Mouse (Mus musculus) MEL (cell line): ENCODE results near the gene Spem1. TPM values are rescaled to one million over a fixed set of nuclear protein-coding genes. Genes with fewer than 3 reads are reported as not detected.

ENCODE experiments used
- DNase-seq: peaks from one replicate; pipeline ENCODE4 v3.0.0; 2011; ENCODE audit warnings: low read depth, low spot score
- H3K27ac ChIP-seq: 2 replicates; pipeline ENCODE4 v1.5.1; 2012; ENCODE audit warnings: low read depth, mild to moderate bottlenecking, control low read depth, low read length, moderate library complexity; ENCODE audit not compliant: control insufficient read depth
- H3K27me3 ChIP-seq, 2 experiments: fragments of 150-350 bp in 1 of 2; sonication (generic) in 1 of 2; 2 replicates each; pipeline ENCODE4 v1.6.1; 2012; ENCODE audit warnings: low read length in 2 of 2, mild to moderate bottlenecking in 2 of 2, improper control_type of control experiment in 1 of 2, moderate library complexity in 1 of 2; ENCODE audit not compliant: insufficient read depth in 2 of 2, control insufficient read depth in 1 of 2
- H3K36me3 ChIP-seq, 2 experiments: 2 replicates each; pipeline ENCODE4 v1.6.1; 2012 to 2014; ENCODE audit warnings: low read length in 2 of 2, improper control_type of control experiment in 1 of 2, inconsistent platforms in 1 of 2, mild to moderate bottlenecking in 1 of 2; ENCODE audit not compliant: insufficient read depth in 2 of 2, control insufficient read depth in 1 of 2
- H3K4me1 ChIP-seq, 2 experiments: fragments of 150-350 bp in 1 of 2; sonication (generic) in 1 of 2; 2 replicates each; pipeline ENCODE4 v1.6.1; 2012; ENCODE audit warnings: low read length in 2 of 2, improper control_type of control experiment in 1 of 2, mild to moderate bottlenecking in 1 of 2; ENCODE audit not compliant: insufficient read depth in 2 of 2, control insufficient read depth in 1 of 2
- H3K4me3 ChIP-seq, 2 experiments: fragments of 150-350 bp in 1 of 2; sonication (generic) in 1 of 2; 2 replicates each; pipeline ENCODE4 v1.5.1; 2012; ENCODE audit warnings: low read depth in 2 of 2, low read length in 2 of 2, mild to moderate bottlenecking in 2 of 2, moderate library complexity in 2 of 2, control low read depth in 1 of 2, improper control_type of control experiment in 1 of 2; ENCODE audit not compliant: control insufficient read depth in 1 of 2, insufficient read depth in 1 of 2
- H3K79me2 ChIP-seq: 2 replicates; pipeline ENCODE4 v1.6.1; 2012; ENCODE audit warnings: mild to moderate bottlenecking, low read length, moderate library complexity; ENCODE audit not compliant: control insufficient read depth, poor library complexity, insufficient read depth
- H3K9ac ChIP-seq: 2 replicates; pipeline ENCODE4 v1.6.1; 2012; ENCODE audit warnings: low read depth, mild to moderate bottlenecking, control low read depth, low read length, moderate library complexity; ENCODE audit not compliant: control insufficient read depth, poor library complexity, severe bottlenecking
- H3K9me3 ChIP-seq: fragments of 150-350 bp; sonication (generic); replicated peaks from 2 replicates; pipeline ENCODE4 v1.6.1; 2012; ENCODE audit warnings: mild to moderate bottlenecking, low read length, improper control_type of control experiment, moderate library complexity; ENCODE audit not compliant: insufficient read depth
- BHLHE40 ChIP-seq: IDR thresholded peaks from 2 replicates; pipeline ENCODE4 v1.6.1; 2012; ENCODE audit warnings: low read depth, mild to moderate bottlenecking, inconsistent platforms, low read length, improper control_type of control experiment, borderline replicate concordance
- CHD2 ChIP-seq: IDR thresholded peaks from 2 replicates; pipeline ENCODE4 v1.6.1; 2011; ENCODE audit warnings: low read length, improper control_type of control experiment
- CTCF ChIP-seq, 3 experiments: IDR thresholded peaks in 2 of 3; conservative IDR thresholded peaks in 1 of 3; 2 replicates each; pipeline ENCODE4 v1.5.1; 2011 to 2012; ENCODE audit warnings: low read length in 3 of 3, low read depth in 2 of 3, mild to moderate bottlenecking in 2 of 3, improper control_type of control experiment in 1 of 3, inconsistent platforms in 1 of 3, mixed read lengths in 1 of 3, moderate library complexity in 1 of 3; ENCODE audit not compliant: control insufficient read depth in 1 of 3, insufficient read depth in 1 of 3, poor library complexity in 1 of 3, severe bottlenecking in 1 of 3
- E2F4 ChIP-seq: IDR thresholded peaks from 2 replicates; pipeline ENCODE4 v1.6.1; 2011; ENCODE audit warnings: low read depth, low read length, improper control_type of control experiment, borderline replicate concordance
- ELF1 ChIP-seq: IDR thresholded peaks from 2 replicates; pipeline ENCODE4 v1.6.1; 2014; ENCODE audit warnings: low read depth, mild to moderate bottlenecking, inconsistent platforms, low read length, improper control_type of control experiment, moderate library complexity
- EP300 ChIP-seq, 2 experiments: IDR thresholded peaks; 2 replicates each; pipeline ENCODE4 v1.6.1; 2011; ENCODE audit warnings: improper control_type of control experiment in 2 of 2, low read length in 2 of 2, low read depth in 1 of 2, mild to moderate bottlenecking in 1 of 2
- GABPA ChIP-seq: IDR thresholded peaks from 2 replicates; pipeline ENCODE4 v1.6.1; 2012; ENCODE audit warnings: low read depth, mild to moderate bottlenecking, inconsistent platforms, low read length, improper control_type of control experiment, moderate library complexity
- GATA1 ChIP-seq: IDR thresholded peaks from 2 replicates; pipeline ENCODE4 v1.6.1; 2011; ENCODE audit warnings: low read depth, low read length, improper control_type of control experiment
- JUND ChIP-seq: IDR thresholded peaks from 2 replicates; pipeline ENCODE4 v1.6.1; 2011; ENCODE audit warnings: low read depth, mild to moderate bottlenecking, improper control_type of control experiment, low read length
- MAFK ChIP-seq: IDR thresholded peaks from 2 replicates; pipeline ENCODE4 v1.6.1; 2011; ENCODE audit warnings: low read depth, mild to moderate bottlenecking, low read length, improper control_type of control experiment, borderline replicate concordance
- MAZ ChIP-seq: IDR thresholded peaks from 2 replicates; pipeline ENCODE4 v1.6.1; 2012; ENCODE audit warnings: low read depth, mild to moderate bottlenecking, inconsistent platforms, low read length, improper control_type of control experiment
- MEF2A ChIP-seq: IDR thresholded peaks from 2 replicates; pipeline ENCODE4 v1.6.1; 2014; ENCODE audit warnings: low read depth, mild to moderate bottlenecking, inconsistent platforms, low read length, improper control_type of control experiment; ENCODE audit not compliant: poor library complexity, insufficient replicate concordance, severe bottlenecking; ENCODE audit errors: extremely low read depth
- MYC ChIP-seq: IDR thresholded peaks from 2 replicates; pipeline ENCODE4 v1.6.1; 2011; ENCODE audit warnings: low read depth, mild to moderate bottlenecking, low read length, improper control_type of control experiment, moderate library complexity
- NELFE ChIP-seq: IDR thresholded peaks from 2 replicates; pipeline ENCODE4 v1.6.1; 2011; ENCODE audit warnings: low read depth, low read length, improper control_type of control experiment
- NRF1 ChIP-seq: IDR thresholded peaks from 2 replicates; pipeline ENCODE4 v1.6.1; 2014; ENCODE audit warnings: low read depth, mild to moderate bottlenecking, inconsistent platforms, low read length, improper control_type of control experiment, moderate library complexity; ENCODE audit not compliant: poor library complexity, insufficient read depth, severe bottlenecking
- POLR2A ChIP-seq, 2 experiments: IDR thresholded peaks; 2 replicates each; pipeline ENCODE4 v1.6.1; 2011 to 2012; ENCODE audit warnings: low read length in 2 of 2, mild to moderate bottlenecking in 2 of 2, control low read depth in 1 of 2, improper control_type of control experiment in 1 of 2, low read depth in 1 of 2, moderate library complexity in 1 of 2; ENCODE audit not compliant: control insufficient read depth in 1 of 2, insufficient read depth in 1 of 2, poor library complexity in 1 of 2
- SMC3 ChIP-seq: IDR thresholded peaks from 2 replicates; pipeline ENCODE4 v1.6.1; 2011; ENCODE audit warnings: low read depth, low read length, improper control_type of control experiment
- TAL1 ChIP-seq: IDR thresholded peaks from 2 replicates; pipeline ENCODE4 v1.6.1; 2012; ENCODE audit warnings: mild to moderate bottlenecking, inconsistent platforms, low read length, moderate library complexity, mixed read lengths
- TCF12 ChIP-seq: IDR thresholded peaks from 2 replicates; pipeline ENCODE4 v1.6.1; 2014; ENCODE audit warnings: low read depth, mild to moderate bottlenecking, inconsistent platforms, low read length, improper control_type of control experiment, moderate library complexity
- USF1 ChIP-seq: IDR thresholded peaks from 2 replicates; pipeline ENCODE4 v1.6.1; 2014; ENCODE audit warnings: low read depth, mild to moderate bottlenecking, inconsistent platforms, low read length, improper control_type of control experiment, moderate library complexity
- USF2 ChIP-seq, 2 experiments: IDR thresholded peaks; 2 replicates each; pipeline ENCODE4 v1.6.1; 2011 to 2012; ENCODE audit warnings: improper control_type of control experiment in 2 of 2, low read length in 2 of 2, borderline replicate concordance in 1 of 2, inconsistent platforms in 1 of 2, low read depth in 1 of 2, mild to moderate bottlenecking in 1 of 2; ENCODE audit not compliant: insufficient read depth in 1 of 2
- ZKSCAN1 ChIP-seq: IDR thresholded peaks from 2 replicates; pipeline ENCODE4 v1.6.1; 2012; ENCODE audit warnings: low read depth, mild to moderate bottlenecking, inconsistent platforms, low read length, improper control_type of control experiment, moderate library complexity
- ZNF384 ChIP-seq: IDR thresholded peaks from 2 replicates; pipeline ENCODE4 v1.6.1; 2012; ENCODE audit warnings: low read depth, mild to moderate bottlenecking, inconsistent platforms, low read length, improper control_type of control experiment
- polyA plus RNA-seq, 2 experiments: library from polyadenylated mRNA; stranded (reverse) in 1 of 2; unstranded in 1 of 2; fragments of >175 nt in 1 of 2; fragments of >200 nt in 1 of 2; gene quantifications; 2 replicates each; pipeline versions ENCODE4 v1.2.1 to v1.2.4; 2012; ENCODE audit warnings: low replicate concordance in 2 of 2, low read depth in 1 of 2; ENCODE audit not compliant: insufficient read length in 2 of 2, insufficient read depth in 1 of 2, missing spikeins in 1 of 2
- total RNA-seq: library from RNA; depleted of rRNA; stranded (reverse); fragments of 300-350 nt; gene quantifications from 2 replicates; pipeline ENCODE4 v1.2.3, GENCODE M21; 2012

Gene Spem1
- total and polyA plus RNA-seq, 3 experiments: 0.15 to 0.19 TPM; not detected in 1

DNA sequence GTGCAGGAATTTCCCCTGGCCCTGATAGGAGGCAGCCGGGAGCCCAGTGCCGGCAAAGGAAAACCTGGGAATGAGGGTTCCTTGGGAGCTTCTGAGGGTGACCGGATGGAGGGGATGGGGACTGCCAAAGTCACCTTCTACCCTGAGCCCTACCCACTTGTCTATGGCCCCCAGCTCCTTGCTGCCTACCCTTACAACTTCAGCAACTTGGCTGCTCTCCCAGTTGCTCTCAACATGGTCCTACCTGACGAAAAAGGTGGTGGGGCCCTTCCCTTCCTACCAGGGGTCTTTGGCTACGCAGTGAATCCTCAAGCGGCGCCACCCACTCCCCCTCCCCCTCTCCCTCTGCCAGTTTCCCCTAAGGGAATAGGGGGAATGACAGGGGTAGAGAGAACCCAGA is 43.0 kb downstream of the Spem1 start:
- Histone ChIP-seq H3K4me1 (no peaks in the 10 kb centered on the region), H3K9ac (no peak overlapping the region), H3K27me3 (no peaks in the 10 kb centered on the region), H3K36me3 (peaks cover 0 to under 1% of the 10 kb centered on the region in 2 experiments; a peak in 2 of 4 replicates), H3K4me3 (no peak overlapping the region), H3K27ac (no peak overlapping the region), H3K79me2 (no peaks in the 10 kb centered on the region), H3K9me3 (no peaks in the 10 kb centered on the region)
- no peak for TF ChIP-seq MAZ
- no peak for TF ChIP-seq GATA1
- DNase-seq: no peak

DNA sequence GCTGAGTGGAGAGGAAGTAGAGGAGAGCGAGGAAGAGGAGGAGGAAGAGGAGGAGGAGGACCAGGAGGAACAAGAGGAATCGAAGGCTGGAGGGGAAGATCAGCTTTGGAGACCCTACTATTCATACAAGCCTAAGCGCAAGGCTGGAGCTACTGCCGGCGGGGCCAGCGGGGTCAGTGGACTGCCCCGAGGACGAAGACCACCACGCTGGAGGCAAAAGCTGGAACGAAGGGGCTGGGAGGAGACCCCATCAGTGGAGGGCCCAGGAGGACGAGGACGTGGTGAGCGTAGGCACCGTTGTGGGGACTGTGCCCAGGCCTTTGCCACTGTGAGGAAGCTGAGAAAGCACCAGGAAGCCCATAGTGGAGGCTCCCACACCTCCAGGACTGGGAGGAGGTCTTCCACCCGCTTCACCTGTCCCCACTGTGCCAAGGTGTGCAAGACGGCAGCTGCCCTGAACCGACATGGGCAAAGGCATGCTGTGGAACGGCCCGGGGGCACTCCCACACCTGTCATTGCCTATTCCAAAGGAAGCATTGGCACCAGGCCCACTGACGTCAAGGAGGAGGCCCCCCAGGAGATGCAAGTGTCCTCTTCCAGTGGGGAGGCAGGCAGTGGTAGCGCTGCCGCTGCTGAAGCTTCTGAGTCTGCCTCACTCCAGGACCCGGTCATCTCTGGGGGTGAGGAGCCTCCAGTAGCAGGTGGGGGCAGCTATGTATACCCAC is 43.6 kb downstream of the Spem1 start:
- TF ChIP-seq MAFK: no peak
- no peak for TF ChIP-seq POLR2A (IDR thresholded peaks at IDR 0.05; ENCODE audit: control insufficient read depth in 1 of 2, insufficient read depth in 1 of 2, low read depth in 1 of 2, low read length in 2 of 2, poor library complexity in 1 of 2)
- no peak for TF ChIP-seq TCF12
- TF ChIP-seq JUND: no peak
- TF ChIP-seq BHLHE40: no peak
- no peak for TF ChIP-seq USF1
- no peak for TF ChIP-seq E2F4
- no peak for TF ChIP-seq SMC3
- no peak for TF ChIP-seq ZNF384
- no peak for TF ChIP-seq NELFE
- Histone ChIP-seq H3K9me3 (no peaks in the 10 kb centered on the region), H3K36me3 (no peaks in the 10 kb centered on the region), H3K9ac (no peak overlapping the region), H3K4me1 (no peaks in the 10 kb centered on the region), H3K4me3 (no peak overlapping the region), H3K27ac (no peak overlapping the region), H3K79me2 (no peaks in the 10 kb centered on the region), H3K27me3 (no peaks in the 10 kb centered on the region)
- DNase-seq: no peak

GRCm38 (mm10) chr11:69777504-69778257 is 44.3 kb downstream of the Spem1 start:
- H3K27me3 ChIP-seq: no peaks in the 10 kb centered on the region
- H3K9me3 ChIP-seq: no peaks in the 10 kb centered on the region

More at GRCm38 (mm10) chr11:69777504-69778257, 44.3 kb downstream of the Spem1 start:
- Histone ChIP-seq H3K27ac (no peak overlapping the region), H3K79me2 (no peaks in the 10 kb centered on the region), H3K9ac (no peak overlapping the region), H3K36me3 (no peaks in the 10 kb centered on the region), H3K4me1 (no peaks in the 10 kb centered on the region), H3K4me3 (no peak overlapping the region)
- TF ChIP-seq ZKSCAN1 (no peak), USF2 (IDR thresholded peaks at IDR 0.05; ENCODE audit: borderline replicate concordance in 1 of 2, insufficient read depth in 1 of 2, low read depth in 1 of 2, low read length in 2 of 2) (no peak), MEF2A (no peak), MAZ (no peak), ELF1 (no peak), CTCF (IDR thresholded peaks at IDR 0.05 in 2 of 3, conservative IDR thresholded peaks at IDR 0.05 in 1 of 3; ENCODE audit: control insufficient read depth in 1 of 3, insufficient read depth in 1 of 3, low read depth in 2 of 3, low read length in 3 of 3, poor library complexity in 1 of 3, severe bottlenecking in 1 of 3) (no peak), JUND (no peak), POLR2A (IDR thresholded peaks at IDR 0.05; ENCODE audit: control insufficient read depth in 1 of 2, insufficient read depth in 1 of 2, low read depth in 1 of 2, low read length in 2 of 2, poor library complexity in 1 of 2) (no peak), CHD2 (no peak), TAL1 (no peak), MYC (no peak), E2F4 (no peak), NRF1 (no peak), SMC3 (no peak), GABPA (no peak), EP300 (IDR thresholded peaks at IDR 0.05; ENCODE audit: low read depth in 1 of 2, low read length in 2 of 2) (no peak)
- no peak for DNase-seq
